8 mouse cellular contexts compared by ENCODE assay signal in genomic region chr14:74884024-74884680, GRCm38 (mm10).
DNase-seq lines count a peak whose midpoint lies in the region; ATAC-seq lines count a peak whose summit lies in the region.

No protein-coding gene starts in this region.

- no peaks in the 10 kb centered on the region for H3K27me3 ChIP-seq in neural tube, embryonic 11.5 days (ENCODE audit: control insufficient read depth, insufficient read depth, low read length)
- H3K27me3 ChIP-seq in heart, embryonic 12.5 days (replicated peaks): no peaks in the 10 kb centered on the region
- no peaks in the 10 kb centered on the region for H3K27me3 ChIP-seq in kidney, embryonic 14.5 days (ENCODE audit: control insufficient read depth, insufficient read depth, low read length)
- H3K27me3 ChIP-seq in limb, embryonic 15.5 days: no peaks in the 10 kb centered on the region

- no peaks in the 10 kb centered on the region for H3K9me3 ChIP-seq in neural tube, embryonic 11.5 days (ENCODE audit: control insufficient read depth, low read length)
- H3K9me3 ChIP-seq in heart, embryonic 12.5 days (replicated peaks): no peaks in the 10 kb centered on the region
- H3K9me3 ChIP-seq in kidney, embryonic 14.5 days (ENCODE audit: control insufficient read depth, low read length): no peaks in the 10 kb centered on the region
- H3K9me3 ChIP-seq in limb, embryonic 15.5 days: no peaks in the 10 kb centered on the region

- H3K27ac ChIP-seq in neural tube, embryonic 11.5 days (ENCODE audit: low read depth, low read length): peak overlapping the region; percentile 50
- H3K27ac ChIP-seq in heart, embryonic 12.5 days (ENCODE audit: poor library complexity, severe bottlenecking): no peak overlapping the region
- H3K27ac ChIP-seq in kidney, embryonic 14.5 days (ENCODE audit: low read depth, low read length): no peak overlapping the region
- H3K27ac ChIP-seq in limb, embryonic 15.5 days: peak overlapping the region; percentile 27; the same call in 1 of the 2 replicates

- no peaks in the 10 kb centered on the region for H3K36me3 ChIP-seq in neural tube, embryonic 11.5 days (ENCODE audit: control insufficient read depth, insufficient read depth, low read length)
- H3K36me3 ChIP-seq in heart, embryonic 12.5 days: no peaks in the 10 kb centered on the region
- H3K36me3 ChIP-seq in kidney, embryonic 14.5 days (ENCODE audit: control insufficient read depth, insufficient read depth, low read length): no peaks in the 10 kb centered on the region
- no peaks in the 10 kb centered on the region for H3K36me3 ChIP-seq in limb, embryonic 15.5 days

- H3K4me1 ChIP-seq in neural tube, embryonic 11.5 days (ENCODE audit: control insufficient read depth, insufficient read depth, low read length): 0 out of 2 replicates have a peak, but pooled peaks cover 4% of the 10 kb centered on the region
- peaks cover 58% of the 10 kb centered on the region for H3K4me1 ChIP-seq in heart, embryonic 12.5 days (replicated peaks)
- peaks cover 32% of the 10 kb centered on the region for H3K4me1 ChIP-seq in kidney, embryonic 14.5 days (ENCODE audit: control insufficient read depth, insufficient read depth, low read length)
- H3K4me1 ChIP-seq in limb, embryonic 15.5 days: peaks cover 39% of the 10 kb centered on the region

- H3K4me3 ChIP-seq in neural tube, embryonic 11.5 days (ENCODE audit: low read depth, low read length): no peak overlapping the region
- no peak overlapping the region for H3K4me3 ChIP-seq in heart, embryonic 12.5 days
- no peak overlapping the region for H3K4me3 ChIP-seq in kidney, embryonic 14.5 days (ENCODE audit: low read length)
- no peak overlapping the region for H3K4me3 ChIP-seq in limb, embryonic 15.5 days

- no peak overlapping the region for H3K9ac ChIP-seq in neural tube, embryonic 11.5 days (ENCODE audit: low read length)
- no peak overlapping the region for H3K9ac ChIP-seq in heart, embryonic 12.5 days
- no peak overlapping the region for H3K9ac ChIP-seq in kidney, embryonic 14.5 days (ENCODE audit: low read depth, low read length)
- H3K9ac ChIP-seq in limb, embryonic 15.5 days: no peak overlapping the region

- H3K4me2 ChIP-seq in neural tube, embryonic 11.5 days (ENCODE audit: low read depth): no peak overlapping the region
- peak overlapping the region; percentile 6 for H3K4me2 ChIP-seq in heart, embryonic 12.5 days
- no peak overlapping the region for H3K4me2 ChIP-seq in kidney, embryonic 14.5 days (replicated peaks; ENCODE audit: low read depth, low read length)
- 0 out of 2 replicates have a peak overlapping the region, but pooled peaks have one; percentile 2 for H3K4me2 ChIP-seq in limb, embryonic 15.5 days

- ATAC-seq in neural tube, embryonic 11.5 days (ENCODE audit: insufficient read depth, low FRiP score, low TSS enrichment): peak; percentile 86
- no peak for ATAC-seq in heart, embryonic 12.5 days (ENCODE audit: insufficient number of reproducible peaks, low FRiP score)
- ATAC-seq in kidney, embryonic 14.5 days (ENCODE audit: low FRiP score, low TSS enrichment): peak; percentile 61; the same call in 1 of the 2 replicates
- ATAC-seq in limb, embryonic 15.5 days (ENCODE audit: insufficient number of reproducible peaks, low FRiP score, low TSS enrichment, low read depth): no peak; the same call in 1 of the 2 replicates

- 23% methylated on average over 13 of the region's 13 CpGs for WGBS in neural tube, embryonic 11.5 days
- 19% methylated on average over 13 of the region's 13 CpGs for WGBS in heart, embryonic 12.5 days
- WGBS in kidney, embryonic 14.5 days: 26% methylated on average over 13 of the region's 13 CpGs
- WGBS in limb, embryonic 15.5 days: 15% methylated on average over 13 of the region's 13 CpGs

- peak; percentile 38 for DNase-seq in neural tube, embryonic 11.5 days (ENCODE audit: low spot score)
- DNase-seq in neural tube, embryonic 10.5 days (ENCODE audit: extremely low spot score, low spot score): no peak
- DNase-seq in fibroblast of lung, adult 2 months (ENCODE audit: low read depth): peak; percentile 71
- peak; percentile 64 for DNase-seq in retina, postnatal 1 day
- no peak for DNase-seq in T-cell, adult 2 months (ENCODE audit: low spot score)

Comparison
In these comparisons a context has a peak if more than half of its experiments do, and no peak if none do; other contexts are left out.
1. DNase-seq: peak in neural tube, embryonic 11.5 days (single experiment), fibroblast of lung, adult 2 months (single experiment) and retina, postnatal 1 day (single experiment); none in neural tube, embryonic 10.5 days (single experiment) and T-cell, adult 2 months (single experiment).
2. ATAC-seq: peak in neural tube, embryonic 11.5 days (single experiment) and kidney, embryonic 14.5 days (single experiment); none in heart, embryonic 12.5 days (single experiment) and limb, embryonic 15.5 days (single experiment).
3. H3K27ac ChIP-seq: peak in neural tube, embryonic 11.5 days (single experiment) and limb, embryonic 15.5 days (single experiment); none in heart, embryonic 12.5 days (single experiment) and kidney, embryonic 14.5 days (single experiment).
4. H3K4me2 ChIP-seq: peak in heart, embryonic 12.5 days (single experiment) and limb, embryonic 15.5 days (single experiment); none in neural tube, embryonic 11.5 days (single experiment) and kidney, embryonic 14.5 days (single experiment).